Mouse (Mus musculus) neutrophil, adult 83 days (primary cell): Measurements from ENCODE around the gene Gm7714. TPM values are rescaled to one million over a fixed set of nuclear protein-coding genes. Genes with fewer than 3 reads are reported as not detected.

Experiments used
- total RNA-seq, 2 experiments: library from RNA; stranded (reverse); gene quantifications; one replicate each; pipeline ENCODE4 v1.2.4; 2023

The Gm7714 gene
- not detected for total RNA-seq

DNA sequence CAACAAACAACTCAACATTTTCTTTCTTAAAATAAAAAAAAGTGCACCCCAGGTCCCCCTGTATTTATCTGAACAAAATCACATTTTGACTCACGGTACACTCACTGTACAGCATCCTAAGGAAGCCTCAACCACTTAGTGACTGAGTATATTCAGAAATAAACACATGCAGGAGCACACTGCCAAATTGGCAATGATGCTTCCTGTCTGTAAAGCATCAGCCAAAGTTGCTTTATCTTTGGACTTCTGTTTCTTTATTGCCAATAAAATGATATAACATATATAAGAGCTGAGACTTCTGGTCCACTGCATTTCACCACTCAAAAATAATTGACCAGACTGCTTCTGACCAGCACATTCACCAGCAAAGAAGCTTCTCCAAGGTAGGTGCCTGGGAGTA, at the start of gene Gm7714:
Gene Gm7714 (plus strand): TSS at position 301 of the 400 bp plus-strand sequence.

DNA sequence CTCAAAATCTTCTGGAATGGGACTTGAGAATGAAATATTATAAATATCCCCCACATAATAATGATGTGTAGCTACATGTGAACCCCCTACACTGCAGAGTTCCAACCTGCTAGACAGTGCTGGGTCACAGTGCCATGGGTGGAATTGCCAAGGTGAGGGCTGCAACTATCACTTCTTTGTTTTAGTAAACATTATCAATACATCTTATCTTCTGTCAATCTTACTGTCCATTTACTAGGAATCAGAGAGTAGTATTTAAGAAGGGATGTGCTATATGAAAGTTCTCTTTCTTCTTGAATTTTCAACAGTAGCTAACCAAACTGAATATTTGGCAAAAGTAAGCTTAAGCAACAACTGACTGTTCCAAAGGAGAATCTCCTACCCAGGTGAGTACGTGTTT, 48.3 kb downstream of the Gm7714 start, which contains the start of gene Prol1:
Gene Prol1 (plus strand): TSS at position 301 of the 400 bp plus-strand sequence.

Other genes starting within 250 kb of the Gm7714 start
- not detected for gene Smr2, start 182.4 kb upstream of the Gm7714 start, total RNA-seq
- not detected for gene Gm11116, start 157.4 kb upstream of the Gm7714 start, total RNA-seq
- gene Gm11115, start 114.8 kb upstream of the Gm7714 start, total RNA-seq, result not detected
- not detected for gene Prol1, start 48.4 kb downstream of the Gm7714 start, total RNA-seq
- not detected for gene Amtn, start 107.2 kb downstream of the Gm7714 start, total RNA-seq
- not detected for gene Ambn, start 187.1 kb downstream of the Gm7714 start, total RNA-seq
- not detected for gene Enam, start 219.1 kb downstream of the Gm7714 start, total RNA-seq